Mouse (Mus musculus) liver, embryonic 14.5 days (tissue): ENCODE data around the gene Aven. TPM values are rescaled to one million over a fixed set of nuclear protein-coding genes. Genes with fewer than 3 reads are reported as not detected.

ENCODE experiments used
- ATAC-seq: fragments of 200-750 bp; cut with Nextera tagmentation; 2 replicates; pipeline ENCODE4 v1.8.0; 2017; ENCODE audit warnings: moderate number of reproducible peaks, mild to moderate bottlenecking, moderate library complexity; ENCODE audit not compliant: insufficient read depth
- DNase-seq, 3 experiments: peaks; one replicate each; pipeline ENCODE4 v3.0.0-alpha.2; 2012 to 2013; ENCODE audit warnings: low read depth in 3 of 3, low spot score in 3 of 3
- H3K27ac ChIP-seq: fragments of 300-500 bp; sonication (generic); 2 replicates; pipeline ENCODE4 v1.5.1; 2014; ENCODE audit warnings: moderate library complexity, mild to moderate bottlenecking, control low read depth, inconsistent platforms
- H3K27me3 ChIP-seq: fragments of 300-500 bp; sonication (generic); 2 replicates; pipeline ENCODE4 v1.6.1; 2014; ENCODE audit warnings: mild to moderate bottlenecking, low read length, moderate library complexity; ENCODE audit not compliant: control insufficient read depth, insufficient read depth
- H3K36me3 ChIP-seq: fragments of 300-500 bp; sonication (generic); replicated peaks from 2 replicates; pipeline ENCODE4 v1.6.1; 2014; ENCODE audit warnings: low read depth; ENCODE audit not compliant: control insufficient read depth, insufficient read depth
- H3K4me1 ChIP-seq, 2 experiments: fragments of 200-500 bp in 1 of 2; fragments of 300-500 bp in 1 of 2; sonication (generic) in 1 of 2; replicated peaks; 2 replicates each; pipeline ENCODE4 v1.6.1; 2012 to 2014; ENCODE audit warnings: antibody characterized with exemption in 1 of 2, inconsistent platforms in 1 of 2, low read length in 1 of 2; ENCODE audit not compliant: control insufficient read depth in 2 of 2, insufficient read depth in 2 of 2
- H3K4me2 ChIP-seq: fragments of 300-500 bp; sonication (generic); 2 replicates; pipeline ENCODE4 v1.6.1; 2014; ENCODE audit warnings: low read depth, mild to moderate bottlenecking, control low read depth, moderate library complexity
- H3K4me3 ChIP-seq, 2 experiments: fragments of 200-500 bp in 1 of 2; fragments of 300-500 bp in 1 of 2; sonication (generic) in 1 of 2; 2 replicates each; pipeline ENCODE4 v1.5.1; 2012 to 2014; ENCODE audit warnings: low read depth in 2 of 2, low read length in 2 of 2, mild to moderate bottlenecking in 2 of 2, control low read depth in 1 of 2, inconsistent platforms in 1 of 2, moderate library complexity in 1 of 2; ENCODE audit not compliant: insufficient read depth in 1 of 2
- H3K9ac ChIP-seq: fragments of 300-500 bp; sonication (generic); replicated peaks from 2 replicates; pipeline ENCODE4 v1.6.1; 2014; ENCODE audit warnings: mild to moderate bottlenecking, control low read depth, moderate library complexity
- H3K9me3 ChIP-seq: fragments of 300-500 bp; sonication (generic); 2 replicates; pipeline ENCODE4 v1.6.1; 2016; ENCODE audit warnings: low read length, mixed read lengths; ENCODE audit not compliant: control insufficient read depth
- CTCF ChIP-seq: IDR thresholded peaks from 2 replicates; pipeline ENCODE4 v1.5.1; 2016; ENCODE audit warnings: antibody characterized with exemption, low read depth, control low read depth
- EP300 ChIP-seq: IDR thresholded peaks from 2 replicates; pipeline ENCODE4 v1.6.1; 2016; ENCODE audit warnings: antibody characterized with exemption, low read depth
- WGBS: fragments of 180-500 bp; shearing (Covaris S2); extraction: QIAGEN DNeasy Blood & Tissue Kit; methylation state at CpG from one replicate; pipeline ENCODE4 v1.1.7; 2014; ENCODE audit not compliant: insufficient replicate concordance; 5-methylcytosine and 5-hydroxymethylcytosine counted together
- polyA plus RNA-seq, 2 experiments: library from polyadenylated mRNA; depleted of rRNA in 1 of 2; stranded (reverse) in 1 of 2; unstranded in 1 of 2; fragments of >200 nt; fragmentation: Nextera tagmentation in 1 of 2; extraction: Ambion mirVana in 1 of 2; gene quantifications; 2 replicates each; pipeline versions ENCODE4 v1.2.1 to v1.2.3; 2012 to 2014

Aven gene
- polyA plus RNA-seq, 2 experiments = 5.9 to 8.6 TPM

DNA sequence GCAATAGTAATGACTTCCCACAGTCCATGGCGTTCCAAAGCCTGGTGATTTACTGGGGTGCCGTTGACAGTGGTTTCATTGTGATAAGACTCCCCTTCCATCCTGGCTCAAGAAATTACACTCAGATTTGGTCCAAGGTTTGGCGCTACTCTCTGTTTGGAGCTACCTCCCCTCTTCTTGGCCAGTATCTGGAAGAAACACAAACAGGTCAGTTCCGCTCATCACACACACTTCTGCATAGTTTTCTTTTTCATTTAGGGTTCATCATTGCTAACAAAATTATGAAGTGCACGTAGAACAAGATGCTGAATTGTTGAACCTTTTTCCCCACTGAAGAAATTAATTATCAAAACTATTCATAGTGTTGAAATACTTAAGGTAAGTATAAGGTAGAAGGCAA, 12.1 kb upstream of the Aven start, which contains the start of gene Chrm5:
Chrm5 (minus strand) TSS at position 101 of the 400 bp plus-strand sequence.
- WGBS = 69% methylated on average over 5 of the region's 5 CpGs
- no peak for ATAC-seq

DNA sequence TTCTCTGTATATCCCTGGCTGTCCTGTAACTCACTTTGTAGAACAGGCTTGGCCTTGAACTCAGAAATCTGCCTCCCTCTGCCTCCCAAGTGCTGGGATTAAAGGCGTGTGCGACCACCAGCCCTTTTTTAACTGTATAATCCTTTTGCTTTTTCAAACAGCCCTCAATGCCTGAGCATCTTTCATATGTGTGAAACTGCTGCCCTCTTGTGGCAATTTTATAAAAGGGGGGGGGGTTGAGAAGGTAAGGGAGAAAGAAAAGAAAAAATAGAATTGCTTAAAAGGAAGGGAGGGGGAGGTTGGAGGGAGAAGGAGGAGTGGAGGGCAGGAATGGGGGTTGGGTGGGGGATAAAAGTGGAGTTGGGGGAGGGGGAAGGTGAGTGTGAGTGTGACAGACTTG, 11.2 kb upstream of the Aven start:
- Histone ChIP-seq H3K9ac (no peak overlapping the region), H3K4me2 (no peak overlapping the region), H3K4me3 (no peak overlapping the region), H3K36me3 (no peaks in the 10 kb centered on the region), H3K27me3 (no peaks in the 10 kb centered on the region), H3K27ac (no peak overlapping the region), H3K9me3 (no peaks in the 10 kb centered on the region), H3K4me1 (no peaks in the 10 kb centered on the region)
- TF ChIP-seq CTCF = peak; percentile 49
- no peak for TF ChIP-seq EP300
- DNase-seq (peak in 1 of 3 experiments; percentile 41), ATAC-seq (no peak)
- 5% methylated on average over 2 of the region's 2 CpGs for WGBS

More for the DNA sequence above, 12.1 kb upstream of the Aven start, which contains the start of gene Chrm5:
- Histone ChIP-seq H3K4me1 (no peaks in the 10 kb centered on the region), H3K9me3 (no peaks in the 10 kb centered on the region), H3K9ac (no peak within 1 kb of the TSS), H3K4me2 (no peak within 1 kb of the TSS), H3K36me3 (no peaks in the 10 kb centered on the region), H3K4me3 (no peak within 1 kb of the TSS), H3K27ac (no peak within 1 kb of the TSS), H3K27me3 (no peaks in the 10 kb centered on the region)
- no peak for DNase-seq
- TF ChIP-seq CTCF = no peak
- TF ChIP-seq EP300 = no peak

DNA sequence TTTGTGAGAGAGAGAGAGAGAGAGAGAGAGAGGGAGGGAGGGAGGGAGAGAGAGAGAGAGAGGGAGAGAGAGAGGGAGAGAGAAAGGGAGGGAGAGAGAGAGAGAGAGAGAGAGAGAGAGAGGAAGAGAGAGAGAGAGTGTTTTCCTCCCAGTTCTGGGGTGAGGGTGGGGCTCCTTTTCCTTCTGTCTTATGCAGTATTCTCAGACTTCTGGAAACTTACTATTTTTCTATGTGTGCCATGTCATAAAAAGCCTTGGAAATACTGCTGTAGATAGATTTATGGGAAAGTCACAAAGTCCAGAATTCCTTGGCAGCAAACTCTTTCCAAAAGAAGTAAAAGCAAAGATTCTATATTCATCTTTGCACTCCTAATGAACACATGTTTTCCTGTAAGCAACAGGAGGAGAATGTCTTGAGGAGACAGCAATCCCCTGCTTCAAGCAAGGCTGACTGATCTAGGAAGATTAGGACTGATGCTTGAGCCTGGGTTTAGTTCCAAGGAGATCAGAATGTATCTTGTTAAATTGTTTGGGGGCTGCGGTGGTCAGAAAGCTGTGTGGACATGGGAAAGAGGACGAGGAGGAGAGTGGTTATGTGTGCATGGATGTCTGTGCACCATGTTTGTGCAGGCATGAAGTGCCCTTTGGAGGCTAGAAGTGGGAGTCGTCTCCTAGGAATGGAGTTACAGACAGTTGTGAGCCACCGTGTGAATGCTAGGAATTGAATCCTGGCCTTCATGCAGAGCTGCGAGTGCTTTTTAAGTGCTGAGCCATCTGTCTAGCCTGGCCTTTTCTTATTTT, 10.0 kb upstream of the Aven start:
- Histone ChIP-seq H3K9ac (no peak overlapping the region), H3K27me3 (no peaks in the 10 kb centered on the region), H3K36me3 (no peaks in the 10 kb centered on the region), H3K4me1 (no peaks in the 10 kb centered on the region), H3K27ac (no peak overlapping the region), H3K4me2 (no peak overlapping the region), H3K9me3 (no peaks in the 10 kb centered on the region), H3K4me3 (no peak overlapping the region)
- 63% methylated on average over 5 of the region's 5 CpGs for WGBS
- DNase-seq = no peak
- TF ChIP-seq EP300 (no peak), CTCF (no peak)
- no peak for ATAC-seq

DNA sequence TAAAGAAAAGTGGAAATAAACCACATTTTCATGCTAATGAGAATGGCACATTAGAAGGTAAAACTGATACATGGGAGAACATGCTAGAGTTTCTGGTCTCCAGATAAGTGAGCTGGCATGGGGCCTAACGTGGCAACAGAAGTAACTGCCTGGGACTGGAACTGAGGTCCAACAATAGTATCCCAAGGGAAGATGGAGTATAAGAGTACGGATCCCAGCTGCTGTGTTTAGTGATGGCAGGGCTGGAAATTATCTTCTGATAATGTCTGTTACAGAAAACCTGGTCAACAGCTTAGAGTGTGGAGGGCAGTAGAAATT, 9.5 kb upstream of the Aven start:
- H3K27me3 ChIP-seq = no peaks in the 10 kb centered on the region
- WGBS = 67% methylated on average over 2 of the region's 2 CpGs
- H3K4me2 ChIP-seq = no peak overlapping the region
- TF ChIP-seq CTCF (no peak), EP300 (no peak)
- H3K9me3 ChIP-seq = no peaks in the 10 kb centered on the region
- no peak overlapping the region for H3K4me3 ChIP-seq
- ATAC-seq (no peak), DNase-seq (no peak)
- H3K36me3 ChIP-seq = no peaks in the 10 kb centered on the region
- no peaks in the 10 kb centered on the region for H3K4me1 ChIP-seq
- H3K27ac ChIP-seq = no peak overlapping the region
- no peak overlapping the region for H3K9ac ChIP-seq

DNA sequence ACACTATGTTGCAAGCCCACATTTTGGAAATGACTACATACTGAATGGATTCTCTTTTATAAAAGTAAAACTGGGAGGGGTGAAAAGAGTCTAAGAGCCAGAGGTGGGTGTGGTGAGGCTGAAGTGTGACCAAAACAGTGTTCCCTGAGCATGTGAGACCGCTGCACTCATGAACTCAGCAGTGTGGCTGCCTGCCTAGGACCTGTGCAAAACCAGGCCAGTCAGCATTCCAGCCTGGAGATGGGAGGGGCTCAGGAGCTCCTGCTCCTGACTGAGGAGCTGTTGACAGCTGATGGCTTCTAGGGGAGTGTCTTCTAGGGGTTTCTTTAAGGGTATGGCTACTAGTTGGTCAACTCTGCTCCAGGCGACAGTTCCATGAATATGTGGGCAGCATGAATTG, 7.9 kb upstream of the Aven start:
- no peak for ATAC-seq
- Histone ChIP-seq H3K4me2 (no peak overlapping the region), H3K9me3 (no peaks in the 10 kb centered on the region), H3K4me3 (no peak overlapping the region), H3K27me3 (no peaks in the 10 kb centered on the region), H3K27ac (no peak overlapping the region), H3K9ac (no peak overlapping the region), H3K36me3 (no peaks in the 10 kb centered on the region), H3K4me1 (no peaks in the 10 kb centered on the region)
- DNase-seq = no peak
- whole genome bisulfite sequencing = 53% methylated on average over 2 of the region's 2 CpGs
- TF ChIP-seq CTCF (no peak), EP300 (no peak)
